Mouse (Mus musculus) stomach, embryonic 16.5 days (tissue): ENCODE measurements at regions not wholly inside any gene's neighbourhood (a gene's known extent, or its start where the extent isn't known, plus 50 kb on each side); places are given as distances from the start of the nearest gene placed in this dataset.
A peak's percentile ranks its signal among the peaks of the same experiment; 100 is the strongest.
"Not testable (repeated sequence)": the region's sequence is repeated elsewhere in the genome, so short reads cannot be mapped to it uniquely, and the experiment has no call there.

Source experiments
- ATAC-seq: fragments of 200-750 bp; cut with Nextera tagmentation; 2 replicates; pipeline ENCODE4 v1.8.0; 2017; ENCODE audit warnings: moderate number of reproducible peaks, moderate TSS enrichment; ENCODE audit not compliant: insufficient read depth, low FRiP score
- H3K27ac ChIP-seq: fragments of 300-500 bp; sonication (generic); 2 replicates; pipeline ENCODE4 v1.5.1; 2014; ENCODE audit warnings: low read length
- H3K27me3 ChIP-seq: fragments of 300-500 bp; sonication (generic); 2 replicates; pipeline ENCODE4 v1.6.1; 2014; ENCODE audit warnings: low read length, control low read depth, mixed read lengths; ENCODE audit not compliant: control insufficient read depth, insufficient read depth
- H3K36me3 ChIP-seq: fragments of 300-500 bp; sonication (generic); 2 replicates; pipeline ENCODE4 v1.6.1; 2014; ENCODE audit warnings: low read length; ENCODE audit not compliant: control insufficient read depth, insufficient read depth
- H3K4me1 ChIP-seq: fragments of 300-500 bp; sonication (generic); 2 replicates; pipeline ENCODE4 v1.6.1; 2014; ENCODE audit warnings: low read length, control low read depth, mixed read lengths; ENCODE audit not compliant: control insufficient read depth, insufficient read depth
- H3K4me2 ChIP-seq: fragments of 300-500 bp; sonication (generic); 2 replicates; pipeline ENCODE4 v1.6.1; 2014; ENCODE audit warnings: low read depth, low read length, mixed read lengths
- H3K4me3 ChIP-seq: fragments of 300-500 bp; sonication (generic); replicated peaks from 2 replicates; pipeline ENCODE4 v1.5.1; 2014; ENCODE audit warnings: mild to moderate bottlenecking, low read length
- H3K9ac ChIP-seq: fragments of 300-500 bp; sonication (generic); 2 replicates; pipeline ENCODE4 v1.6.1; 2014; ENCODE audit warnings: low read length
- H3K9me3 ChIP-seq: fragments of 300-500 bp; sonication (generic); replicated peaks from 2 replicates; pipeline ENCODE4 v1.6.1; 2016; ENCODE audit warnings: low read length, control low read depth; ENCODE audit not compliant: control insufficient read depth
- WGBS: fragments of 180-500 bp; shearing (Covaris S2); extraction: QIAGEN DNeasy Blood & Tissue Kit; methylation state at CpG from one replicate; pipeline ENCODE4 v1.1.7; 2014; 5-methylcytosine and 5-hydroxymethylcytosine counted together

DNA sequence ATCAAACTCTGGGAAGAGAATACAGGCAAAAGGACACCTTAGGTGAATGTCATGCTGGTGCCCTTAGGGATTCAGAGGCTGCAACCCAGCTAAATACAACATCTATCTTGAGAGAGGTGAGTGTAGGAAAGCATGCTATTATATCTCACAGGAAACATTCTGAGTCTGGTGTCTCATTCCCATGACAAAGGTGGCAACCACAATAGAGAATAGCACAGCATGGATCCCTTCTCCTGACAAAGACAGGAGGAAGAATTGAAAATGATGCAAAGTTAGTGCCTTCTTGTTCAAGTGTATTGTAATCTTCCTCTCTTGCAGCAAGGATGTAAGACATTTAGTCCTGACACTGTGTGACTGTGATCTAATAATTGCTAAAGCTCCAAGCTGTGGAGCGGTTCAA is 532.8 kb downstream of the Tfec start:
- Histone ChIP-seq H3K27ac (no peak overlapping the region), H3K36me3 (no peaks in the 10 kb centered on the region), H3K4me1 (no peaks in the 10 kb centered on the region), H3K4me2 (no peak overlapping the region), H3K9ac (no peak overlapping the region), H3K9me3 (no peaks in the 10 kb centered on the region), H3K27me3 (no peaks in the 10 kb centered on the region), H3K4me3 (no peak overlapping the region)
- 97% methylated on average over 1 of the region's 1 CpGs for WGBS
- ATAC-seq, result no peak

DNA sequence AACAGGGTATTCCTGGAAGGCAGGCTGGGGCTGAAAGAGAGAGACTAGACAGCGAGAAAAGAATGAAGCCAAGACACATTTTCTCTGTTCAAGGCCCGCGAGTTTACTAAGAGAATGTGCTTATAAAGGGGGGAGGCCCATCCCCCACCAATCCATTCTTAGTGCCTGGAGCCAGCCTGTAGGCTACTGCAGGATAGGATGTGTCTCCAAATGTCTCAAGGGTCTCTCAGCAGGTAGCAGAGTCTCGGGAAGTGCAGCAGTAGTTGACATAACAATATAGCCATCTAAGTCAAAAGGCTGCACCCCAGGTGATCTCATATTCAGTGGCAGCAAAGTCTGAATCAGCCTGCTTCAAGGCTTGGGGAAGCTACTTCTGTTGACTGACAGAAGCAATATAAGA is 536.2 kb downstream of the Tfec start:
- no peak for ATAC-seq
- H3K27me3 ChIP-seq, result no peaks in the 10 kb centered on the region
- H3K36me3 ChIP-seq, result no peaks in the 10 kb centered on the region
- no peaks in the 10 kb centered on the region for H3K4me1 ChIP-seq
- no peak overlapping the region for H3K4me3 ChIP-seq
- H3K4me2 ChIP-seq, result no peak overlapping the region
- H3K27ac ChIP-seq, result no peak overlapping the region
- H3K9ac ChIP-seq, result no peak overlapping the region
- 78% methylated on average over 4 of the region's 4 CpGs for WGBS
- no peaks in the 10 kb centered on the region for H3K9me3 ChIP-seq

DNA sequence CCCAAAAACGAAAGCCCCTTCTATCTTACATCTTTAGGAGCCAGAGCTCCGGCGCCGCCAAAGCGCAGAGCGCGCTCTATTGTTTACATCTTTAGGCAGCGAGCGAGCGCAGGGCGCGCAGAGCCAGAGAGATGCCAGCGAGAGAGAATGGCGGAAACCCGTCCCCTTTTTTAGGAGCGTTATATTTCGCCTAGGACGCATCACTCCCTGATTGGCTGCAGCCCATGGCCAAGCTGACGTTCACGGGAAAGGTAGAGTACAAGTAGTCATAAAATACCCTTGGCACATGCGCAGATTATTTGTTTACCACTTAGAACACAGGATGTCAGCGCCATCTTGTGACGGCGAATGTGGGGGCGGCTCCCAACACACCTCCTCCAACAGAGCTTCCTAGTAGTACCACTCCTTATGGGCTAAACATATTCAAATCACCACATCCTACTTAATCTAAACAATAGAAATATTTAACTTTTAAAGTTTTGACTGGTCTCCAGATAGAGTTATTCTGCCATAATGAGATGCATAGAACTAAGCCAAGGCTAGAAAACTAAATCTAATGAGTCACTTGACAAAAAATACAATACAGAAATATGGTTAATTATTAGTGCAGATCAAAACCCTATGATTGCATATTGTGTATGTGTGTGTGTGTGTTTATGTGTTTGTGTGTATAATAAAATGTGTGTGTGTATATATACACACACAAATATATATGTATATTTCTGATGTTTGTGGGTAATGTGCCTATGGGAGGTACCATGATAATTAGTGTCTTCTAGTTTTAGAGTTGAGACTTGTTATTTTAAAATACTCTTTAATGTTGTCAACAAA is 538.1 kb downstream of the Tfec start:
- not testable (repeated sequence) for H3K4me1 ChIP-seq, H3K36me3 ChIP-seq, H3K4me3 ChIP-seq, H3K9ac ChIP-seq, H3K4me2 ChIP-seq, H3K27ac ChIP-seq, H3K27me3 ChIP-seq, H3K9me3 ChIP-seq
- WGBS, result 27% methylated on average over 10 of the region's 25 CpGs
- peak; percentile 60 for ATAC-seq

DNA sequence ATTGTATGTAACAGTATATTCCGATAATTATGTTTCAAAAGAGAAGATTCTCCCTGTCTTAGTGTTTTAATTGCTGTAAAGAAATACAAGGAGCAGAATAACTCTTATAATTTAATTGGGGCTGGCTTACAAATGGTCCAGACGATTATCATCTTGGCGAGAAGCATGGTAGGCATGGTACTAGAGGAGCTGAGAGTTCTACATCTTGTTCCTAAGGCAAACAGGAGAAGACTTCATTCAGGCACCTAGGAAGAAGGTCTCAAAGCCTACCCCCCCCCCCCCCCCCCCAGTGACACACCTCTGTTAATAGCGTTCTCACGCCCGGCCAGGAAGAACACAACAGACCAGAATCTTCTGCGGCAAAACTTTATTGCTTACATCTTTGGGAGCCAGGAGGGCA is 538.8 kb downstream of the Tfec start:
- ATAC-seq, result no peak
- WGBS, result 44% methylated on average over 7 of the region's 7 CpGs

DNA sequence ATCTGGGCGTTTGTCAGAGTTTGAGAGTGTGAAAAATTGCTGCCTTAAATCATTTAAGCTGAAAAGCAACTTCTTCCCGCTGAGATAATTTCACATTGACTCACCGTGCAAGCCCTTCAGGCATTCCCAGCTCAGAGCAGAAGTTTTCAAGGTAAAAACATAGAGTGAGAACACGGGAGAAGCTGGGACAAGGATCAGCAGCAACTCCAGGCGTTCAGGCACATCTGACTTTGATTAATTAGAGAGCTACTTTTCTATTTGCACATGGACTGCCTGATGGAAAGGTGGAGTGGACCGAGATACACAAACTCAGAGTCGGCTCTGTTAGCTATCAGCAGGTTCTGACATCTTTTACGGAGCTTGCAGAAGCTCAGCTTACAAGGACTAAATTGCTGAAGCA is 564.6 kb downstream of the Tfec start:
- no peaks in the 10 kb centered on the region for H3K9me3 ChIP-seq
- no peak overlapping the region for H3K27ac ChIP-seq
- no peak for ATAC-seq
- 0 out of 2 replicates have a peak, but pooled peaks cover 2% of the 10 kb centered on the region for H3K4me1 ChIP-seq
- H3K4me3 ChIP-seq, result no peak overlapping the region
- H3K4me2 ChIP-seq, result peak overlapping the region; percentile 4; the same call in 1 of the 2 replicates
- no peaks in the 10 kb centered on the region for H3K27me3 ChIP-seq
- WGBS, result 10% methylated on average over 8 of the region's 8 CpGs
- no peaks in the 10 kb centered on the region for H3K36me3 ChIP-seq
- no peak overlapping the region for H3K9ac ChIP-seq

More for the DNA sequence above, 538.8 kb downstream of the Tfec start:
- H3K36me3 ChIP-seq, result no peaks in the 10 kb centered on the region
- no peaks in the 10 kb centered on the region for H3K27me3 ChIP-seq
- no peak overlapping the region for H3K27ac ChIP-seq
- H3K4me3 ChIP-seq, result peak overlapping the region; percentile 31
- no peaks in the 10 kb centered on the region for H3K4me1 ChIP-seq
- peak overlapping the region; percentile 40 for H3K4me2 ChIP-seq
- H3K9me3 ChIP-seq, result no peaks in the 10 kb centered on the region
- H3K9ac ChIP-seq, result no peak overlapping the region

DNA sequence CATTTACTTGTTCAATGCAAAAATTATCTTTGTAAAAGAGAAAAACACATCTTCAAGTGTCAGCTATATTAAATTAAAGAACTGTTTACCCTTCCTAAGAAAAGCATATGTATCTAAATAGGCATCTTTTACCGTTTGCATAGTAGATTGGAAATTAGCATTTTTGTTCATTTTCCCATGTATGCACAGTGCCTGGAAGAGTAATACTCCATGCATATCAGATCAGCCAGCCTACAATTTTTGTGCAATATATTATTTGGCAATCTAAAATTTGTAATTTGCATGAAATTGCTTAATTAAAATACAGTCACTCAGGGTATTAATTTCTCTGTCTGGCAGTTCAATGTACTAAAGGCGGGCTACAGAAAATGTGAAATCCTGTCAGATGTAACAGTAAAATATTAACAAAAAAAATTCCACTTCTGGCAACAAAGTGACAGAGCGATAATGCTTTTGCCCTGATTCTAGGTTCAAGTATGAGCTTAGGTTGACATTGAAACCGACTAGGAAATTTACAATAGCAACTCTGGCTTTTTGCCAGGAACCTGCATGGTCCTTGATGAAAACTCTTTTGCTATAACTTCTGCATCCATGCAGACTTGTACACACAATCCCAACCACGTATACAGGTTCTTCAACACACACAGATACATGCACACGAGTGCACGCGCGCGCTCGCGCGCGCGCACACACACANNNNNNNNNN is 583.8 kb downstream of the Tfec start:
- Histone ChIP-seq H3K36me3 (no peaks in the 10 kb centered on the region), H3K27me3 (no peaks in the 10 kb centered on the region), H3K4me2 (no peak overlapping the region), H3K4me1 (peaks cover 6% of the 10 kb centered on the region; the same call in 1 of the 2 replicates), H3K9me3 (no peaks in the 10 kb centered on the region), H3K9ac (no peak overlapping the region), H3K27ac (no peak overlapping the region), H3K4me3 (no peak overlapping the region)
- 87% methylated on average over 15 of the region's 15 CpGs for WGBS
- no peak for ATAC-seq

DNA sequence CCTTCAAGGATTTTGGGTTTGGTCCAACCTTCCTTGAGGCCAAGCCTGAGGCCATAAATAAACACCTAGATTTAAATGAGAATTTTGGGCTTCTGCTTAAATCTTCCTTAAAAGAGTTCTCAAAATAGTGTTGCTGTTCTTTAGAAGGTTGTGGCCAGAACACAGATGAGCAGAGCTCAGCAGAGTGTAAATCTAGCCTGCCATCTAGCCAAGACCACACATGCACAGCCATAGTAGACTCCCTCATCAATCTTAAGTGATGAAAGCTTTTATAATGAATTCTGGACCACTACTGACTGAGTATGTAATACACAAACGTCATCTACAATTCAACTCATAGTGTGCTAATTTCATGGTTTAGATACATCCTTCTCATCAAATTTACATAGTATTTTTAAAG is 585.3 kb downstream of the Tfec start:
- H3K27ac ChIP-seq, result no peak overlapping the region
- H3K9ac ChIP-seq, result no peak overlapping the region
- ATAC-seq, result no peak
- H3K4me1 ChIP-seq, result peaks cover 4% of the 10 kb centered on the region; the same call in 1 of the 2 replicates
- H3K4me2 ChIP-seq, result no peak overlapping the region
- WGBS, result 29% methylated on average over 1 of the region's 1 CpGs
- H3K4me3 ChIP-seq, result no peak overlapping the region
- H3K9me3 ChIP-seq, result no peaks in the 10 kb centered on the region
- H3K36me3 ChIP-seq, result no peaks in the 10 kb centered on the region
- H3K27me3 ChIP-seq, result no peaks in the 10 kb centered on the region

DNA sequence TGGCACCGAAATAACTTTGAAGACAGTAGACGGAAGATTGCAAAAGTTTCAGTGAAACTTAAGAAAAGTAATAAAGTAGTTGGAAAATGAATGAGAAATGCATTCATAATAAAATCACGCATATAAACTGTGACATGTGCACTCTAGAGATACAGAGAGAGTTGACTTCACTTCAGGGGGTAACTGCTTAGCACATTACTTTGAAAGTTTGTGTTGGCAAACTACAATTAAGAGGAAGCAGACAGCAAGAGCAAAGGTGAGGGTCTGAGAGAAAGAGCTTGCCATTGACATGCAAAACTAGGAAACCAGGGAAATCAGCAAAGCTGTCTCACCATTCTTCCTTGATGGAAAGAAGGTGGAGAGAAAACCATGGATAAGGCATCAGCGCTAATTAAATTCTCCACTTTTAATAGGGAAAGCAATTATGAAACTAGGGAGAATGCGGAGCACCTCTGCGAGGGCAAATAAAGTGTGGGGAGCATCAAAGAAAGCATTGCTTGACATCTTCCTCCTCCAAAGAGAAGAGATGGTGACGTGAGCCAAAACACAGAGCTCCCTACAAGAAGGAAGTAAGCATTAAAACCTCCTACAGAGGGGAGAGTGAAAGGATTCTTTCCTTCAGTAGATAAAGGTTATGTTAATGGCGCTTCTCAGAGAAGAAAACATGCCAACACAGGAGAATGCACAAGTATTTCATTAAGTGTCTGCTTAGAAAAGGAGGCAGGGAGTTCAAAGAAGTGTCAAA is 563.0 kb downstream of the Mdfic start:
- Histone ChIP-seq H3K9me3 (no peaks in the 10 kb centered on the region), H3K4me3 (no peak overlapping the region), H3K27me3 (no peaks in the 10 kb centered on the region), H3K9ac (no peak overlapping the region), H3K4me2 (no peak overlapping the region), H3K27ac (no peak overlapping the region), H3K4me1 (no peaks in the 10 kb centered on the region), H3K36me3 (no peaks in the 10 kb centered on the region)
- ATAC-seq, result no peak
- 67% methylated on average over 8 of the region's 8 CpGs for WGBS

DNA sequence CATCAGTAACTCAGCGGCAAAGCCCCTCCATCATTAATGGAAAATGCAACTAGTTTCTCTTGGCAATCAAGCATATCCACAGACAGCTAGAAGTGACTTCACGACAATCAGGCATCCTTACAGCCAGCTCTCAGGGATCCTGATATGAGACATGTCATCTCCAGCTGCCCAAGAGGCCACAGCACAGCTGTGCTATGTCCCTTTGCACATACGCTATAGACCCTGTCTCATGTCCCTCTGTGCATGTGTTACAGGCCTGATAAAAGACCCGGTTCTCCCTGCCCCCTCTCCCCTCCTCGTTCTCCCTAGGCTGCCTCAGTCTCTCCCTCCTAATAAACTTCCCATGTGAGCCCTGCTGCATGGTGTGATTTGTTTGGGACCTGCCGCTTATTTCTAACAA is 561.5 kb downstream of the Mdfic start:
- Histone ChIP-seq H3K27ac (no peak overlapping the region), H3K27me3 (no peaks in the 10 kb centered on the region), H3K36me3 (no peaks in the 10 kb centered on the region), H3K4me1 (no peaks in the 10 kb centered on the region), H3K4me3 (no peak overlapping the region), H3K4me2 (no peak overlapping the region), H3K9me3 (no peaks in the 10 kb centered on the region), H3K9ac (no peak overlapping the region)
- no peak for ATAC-seq
- 87% methylated on average over 6 of the region's 6 CpGs for WGBS
